Mouse (Mus musculus) kidney, postnatal 0 days (tissue): ENCODE data around the gene Ptch2. TPM values are rescaled to one million over a fixed set of nuclear protein-coding genes. Genes with fewer than 3 reads are reported as not detected.

Source experiments
- ATAC-seq: fragments of 200-750 bp; cut with Nextera tagmentation; replicated peaks from 2 replicates; pipeline ENCODE4 v1.8.0; 2017; ENCODE audit warnings: low read depth, moderate number of reproducible peaks, moderate TSS enrichment, moderate library complexity; ENCODE audit not compliant: low FRiP score
- DNase-seq: peaks from one replicate; pipeline ENCODE4 v3.0.0-alpha.2; 2016; ENCODE audit warnings: low spot score
- H3K27ac ChIP-seq: fragments of 300-500 bp; sonication (generic); 2 replicates; pipeline ENCODE4 v1.5.1; 2014; ENCODE audit warnings: mild to moderate bottlenecking
- H3K27me3 ChIP-seq: fragments of 300-500 bp; sonication (generic); 2 replicates; pipeline ENCODE4 v1.6.1; 2014; ENCODE audit warnings: low read length, mixed read lengths; ENCODE audit not compliant: insufficient read depth
- H3K36me3 ChIP-seq: fragments of 300-500 bp; sonication (generic); 2 replicates; pipeline ENCODE4 v1.6.1; 2014; ENCODE audit warnings: low read length, mixed read lengths; ENCODE audit not compliant: insufficient read depth
- H3K4me1 ChIP-seq: fragments of 300-500 bp; sonication (generic); replicated peaks from 2 replicates; pipeline ENCODE4 v1.6.1; 2014; ENCODE audit warnings: antibody characterized with exemption, low read length, mixed read lengths; ENCODE audit not compliant: insufficient read depth
- H3K4me2 ChIP-seq: fragments of 300-500 bp; sonication (generic); 2 replicates; pipeline ENCODE4 v1.6.1; 2014; ENCODE audit warnings: mild to moderate bottlenecking, low read length, moderate library complexity, mixed read lengths
- H3K4me3 ChIP-seq: fragments of 300-500 bp; sonication (generic); replicated peaks from 2 replicates; pipeline ENCODE4 v1.5.1; 2014; ENCODE audit warnings: low read depth, low read length
- H3K9ac ChIP-seq: fragments of 300-500 bp; sonication (generic); 2 replicates; pipeline ENCODE4 v1.6.1; 2014; ENCODE audit warnings: low read depth, low read length
- H3K9me3 ChIP-seq: fragments of 300-500 bp; sonication (generic); replicated peaks from 2 replicates; pipeline ENCODE4 v1.6.1; 2016; ENCODE audit warnings: low read length, inconsistent platforms, mixed read lengths
- CTCF ChIP-seq: IDR thresholded peaks from 2 replicates; pipeline ENCODE4 v1.5.1; 2016; ENCODE audit warnings: antibody characterized with exemption, low read depth, mild to moderate bottlenecking, moderate library complexity
- WGBS: fragments of 180-500 bp; shearing (Covaris S2); extraction: QIAGEN DNeasy Blood & Tissue Kit; methylation state at CpG from one replicate; pipeline ENCODE4 v1.1.7; 2014; 5-methylcytosine and 5-hydroxymethylcytosine counted together
- polyA plus RNA-seq: library from polyadenylated mRNA; unstranded; fragments of >200 nt; fragmentation: Nextera tagmentation; extraction: Ambion mirVana; gene quantifications from 2 replicates; pipeline ENCODE4 v1.2.1, GENCODE M21; 2015

Ptch2 gene
- polyA plus RNA-seq, 1 experiment from 2014 or later, result 4.0 TPM

DNA sequence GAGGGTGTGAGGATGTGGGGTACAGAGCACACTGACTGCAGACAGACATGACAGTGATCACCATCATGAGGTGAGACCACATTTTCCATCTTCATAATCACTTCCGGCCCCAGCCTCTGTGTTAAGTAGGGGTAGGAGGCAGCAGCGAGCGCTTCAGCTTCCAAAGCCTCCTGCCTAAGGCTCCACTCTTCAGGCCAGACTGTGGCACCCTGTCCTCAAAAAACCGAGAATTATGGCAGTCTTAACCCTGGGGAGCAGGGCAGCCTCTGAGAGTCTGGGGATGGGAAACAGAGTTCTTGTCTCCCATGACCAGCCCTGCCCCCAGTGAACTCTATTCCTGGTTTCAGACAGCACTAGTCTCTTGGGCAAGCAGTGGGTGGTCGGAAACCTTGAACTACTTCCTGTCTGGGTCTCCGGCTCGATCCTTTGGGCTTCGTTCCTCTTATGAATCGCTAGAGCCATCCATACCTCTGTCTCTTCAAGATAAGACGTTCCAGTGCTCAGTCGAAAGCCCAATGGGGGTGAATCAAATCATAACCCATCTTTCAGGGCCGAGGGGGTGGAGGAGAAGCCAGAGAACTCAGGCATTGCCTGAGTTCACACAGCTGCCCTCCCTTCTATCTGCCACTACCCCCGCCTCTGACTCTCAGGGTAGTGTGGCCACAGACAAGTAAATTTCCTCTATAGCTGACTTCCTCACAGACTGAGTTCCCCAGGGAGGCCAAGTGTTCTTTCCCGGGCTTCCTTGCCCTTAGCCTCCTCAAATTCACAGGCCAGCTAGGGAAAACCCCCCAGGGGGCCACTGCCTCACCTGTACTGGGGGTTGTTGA, 28.9 kb downstream of the Ptch2 start:
- no peak for TF ChIP-seq CTCF
- Histone ChIP-seq H3K9ac (peak overlapping the region; percentile 43), H3K4me2 (no peak overlapping the region; the same call in 1 of the 2 replicates), H3K4me3 (no peak overlapping the region), H3K4me1 (peaks cover 19% of the 10 kb centered on the region), H3K27me3 (no peaks in the 10 kb centered on the region), H3K9me3 (no peaks in the 10 kb centered on the region), H3K27ac (peak overlapping the region; percentile 88), H3K36me3 (0 out of 2 replicates have a peak, but pooled peaks cover 6% of the 10 kb centered on the region)
- DNase-seq (peak; percentile 52), ATAC-seq (no peak)
- WGBS, result 34% methylated on average over 14 of the region's 14 CpGs

DNA sequence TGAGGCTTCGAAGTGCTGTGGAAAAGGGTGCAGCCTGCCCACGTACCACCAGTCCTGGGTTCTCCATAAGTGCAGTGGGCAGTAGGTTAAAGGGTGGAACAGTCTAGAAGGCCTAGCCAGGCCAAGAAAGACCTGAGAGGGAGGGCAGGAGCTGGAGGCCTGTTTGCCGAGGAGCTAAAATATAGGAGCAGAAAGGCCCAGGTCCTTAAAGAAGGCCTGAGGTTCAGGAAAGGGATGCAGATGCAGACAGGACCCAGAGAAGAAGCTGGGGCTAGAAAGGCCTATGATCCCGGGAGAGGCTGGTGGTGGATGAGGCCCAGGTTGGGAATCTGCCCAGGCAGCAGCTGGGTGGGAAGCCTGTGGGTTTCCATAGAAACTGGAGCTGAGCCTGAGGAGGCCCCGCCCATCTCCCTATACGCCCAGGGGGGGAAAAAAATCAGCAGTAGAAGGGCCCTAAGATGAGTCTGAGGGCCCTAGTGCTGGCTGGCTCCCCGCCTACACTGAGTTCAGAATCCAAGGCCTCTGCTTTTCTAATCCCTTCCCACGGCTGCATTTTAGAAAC, 29.6 kb downstream of the Ptch2 start, which contains the start of gene Btbd19:
Btbd19 (minus strand) TSS at position 378 of the 562 bp plus-strand sequence.
- H3K9ac ChIP-seq, result peak within 1 kb of the TSS; percentile 43
- peaks cover 15% of the 10 kb centered on the region for H3K4me1 ChIP-seq
- 31% methylated on average over 8 of the region's 8 CpGs for WGBS
- 0 out of 2 replicates have a peak, but pooled peaks cover 6% of the 10 kb centered on the region for H3K36me3 ChIP-seq
- no peak within 1 kb of the TSS for H3K4me3 ChIP-seq
- H3K27me3 ChIP-seq, result no peaks in the 10 kb centered on the region
- H3K4me2 ChIP-seq, result no peak within 1 kb of the TSS; the same call in 1 of the 2 replicates
- TF ChIP-seq CTCF, result no peak
- no peak for ATAC-seq
- no peaks in the 10 kb centered on the region for H3K9me3 ChIP-seq
- peak; percentile 91 for DNase-seq
- peak within 1 kb of the TSS; percentile 88 for H3K27ac ChIP-seq

DNA sequence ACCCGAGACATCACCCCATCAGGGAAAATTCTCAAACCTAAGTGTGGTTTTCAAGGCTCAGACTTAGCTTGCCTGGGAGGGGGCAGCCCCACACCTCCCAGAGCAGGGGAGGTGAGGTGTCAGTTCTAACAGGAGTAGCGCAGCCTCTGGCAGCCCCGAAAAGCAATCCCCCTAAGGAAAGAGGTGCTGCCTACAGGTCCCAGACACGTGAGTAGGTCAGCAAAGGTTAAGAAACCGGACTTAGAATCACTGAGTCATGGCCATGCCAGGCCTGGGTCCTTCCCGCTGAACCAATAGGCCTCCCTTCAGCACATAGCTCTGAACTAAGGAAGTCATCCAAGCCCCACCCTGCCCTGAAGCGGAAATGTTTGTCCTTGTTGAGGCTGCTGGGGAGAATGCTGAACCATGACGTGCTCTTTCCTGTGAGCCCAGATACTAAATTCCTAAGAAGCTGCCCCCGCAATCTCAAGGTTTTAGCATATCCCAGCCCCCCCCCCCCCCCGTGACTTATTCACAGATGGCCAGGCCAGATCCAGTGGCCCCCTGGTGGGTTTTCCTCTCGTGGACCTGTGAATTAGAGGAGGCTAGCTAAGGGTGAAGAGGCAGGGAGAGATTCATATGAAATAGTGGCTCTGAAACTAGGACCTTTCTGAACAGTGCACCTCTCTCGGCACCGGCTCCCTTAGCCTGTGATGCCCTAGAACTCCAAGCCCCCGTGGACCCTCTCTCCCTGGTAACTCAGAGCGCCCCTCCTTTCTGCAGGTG, 30.2 kb downstream of the Ptch2 start:
- peak overlapping the region; percentile 43; the same call in 1 of the 2 replicates for H3K9ac ChIP-seq

DNA sequence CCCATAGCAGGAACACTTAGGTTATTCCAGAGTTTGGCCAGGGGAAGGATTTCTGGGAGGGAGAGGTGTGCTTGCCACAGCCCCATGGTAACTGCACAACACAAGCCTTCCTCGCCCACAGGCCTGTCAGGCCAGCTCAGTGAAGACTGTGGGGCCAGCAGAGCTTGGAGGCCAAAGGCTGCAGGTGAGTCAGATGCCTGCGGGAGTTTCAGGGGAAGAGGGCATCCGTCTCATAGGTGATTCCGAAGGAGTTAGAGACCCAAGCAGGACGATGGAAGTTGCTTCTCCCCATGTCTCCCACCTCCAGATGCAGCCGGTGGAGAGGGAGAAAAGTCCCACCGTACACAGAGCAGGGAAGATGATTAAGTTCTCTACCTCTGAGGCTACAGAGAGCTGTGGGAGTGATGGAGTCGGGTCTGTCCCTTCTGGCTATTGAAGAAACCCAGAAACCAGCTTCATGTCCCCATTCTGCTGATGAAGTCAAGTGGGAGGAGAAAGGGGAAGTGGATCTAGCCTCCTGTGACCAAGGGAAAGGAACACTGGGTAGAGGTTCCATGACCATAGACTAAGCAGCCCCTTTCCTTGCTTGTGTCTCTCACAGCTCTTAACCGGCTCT, 30.9 kb downstream of the Ptch2 start, which contains the start of gene Tctex1d4:
Tctex1d4 (plus strand) TSS at position 120 of the 616 bp plus-strand sequence.
- no peak for TF ChIP-seq CTCF
- Histone ChIP-seq H3K27me3 (no peaks in the 10 kb centered on the region), H3K36me3 (0 out of 2 replicates have a peak, but pooled peaks cover 6% of the 10 kb centered on the region), H3K4me1 (peaks cover 15% of the 10 kb centered on the region), H3K9me3 (no peaks in the 10 kb centered on the region), H3K27ac (peak within 1 kb of the TSS; percentile 88), H3K4me2 (no peak within 1 kb of the TSS; the same call in 1 of the 2 replicates), H3K9ac (peak within 1 kb of the TSS; percentile 43), H3K4me3 (no peak within 1 kb of the TSS)
- DNase-seq, result no peak
- ATAC-seq, result no peak
- WGBS, result 80% methylated on average over 9 of the region's 9 CpGs

More for the DNA sequence above, 30.2 kb downstream of the Ptch2 start:
- no peak overlapping the region for H3K4me3 ChIP-seq
- peak overlapping the region; percentile 88 for H3K27ac ChIP-seq
- 28% methylated on average over 15 of the region's 15 CpGs for WGBS
- ATAC-seq (peak; percentile 81), DNase-seq (peak; percentile 97)
- H3K9me3 ChIP-seq, result no peaks in the 10 kb centered on the region
- no peak for TF ChIP-seq CTCF
- H3K4me1 ChIP-seq, result peaks cover 15% of the 10 kb centered on the region
- H3K4me2 ChIP-seq, result no peak overlapping the region; the same call in 1 of the 2 replicates
- 0 out of 2 replicates have a peak, but pooled peaks cover 6% of the 10 kb centered on the region for H3K36me3 ChIP-seq
- H3K27me3 ChIP-seq, result no peaks in the 10 kb centered on the region

GRCm38 (mm10) chr4:117127991-117128686, 32.3 kb downstream of the Ptch2 start:
- no peak overlapping the region for H3K4me3 ChIP-seq
- ATAC-seq (no peak), DNase-seq (no peak)
- no peaks in the 10 kb centered on the region for H3K9me3 ChIP-seq
- 0 out of 2 replicates have a peak, but pooled peaks cover 6% of the 10 kb centered on the region for H3K36me3 ChIP-seq
- no peak overlapping the region for H3K27ac ChIP-seq
- peaks cover 15% of the 10 kb centered on the region for H3K4me1 ChIP-seq
- H3K4me2 ChIP-seq, result no peak overlapping the region
- no peak for TF ChIP-seq CTCF
- 86% methylated on average over 33 of the region's 33 CpGs for WGBS
- H3K27me3 ChIP-seq, result no peaks in the 10 kb centered on the region
- no peak overlapping the region for H3K9ac ChIP-seq
